Mouse (Mus musculus): Measurements from ENCODE around the gene Rnf126.

DNA sequence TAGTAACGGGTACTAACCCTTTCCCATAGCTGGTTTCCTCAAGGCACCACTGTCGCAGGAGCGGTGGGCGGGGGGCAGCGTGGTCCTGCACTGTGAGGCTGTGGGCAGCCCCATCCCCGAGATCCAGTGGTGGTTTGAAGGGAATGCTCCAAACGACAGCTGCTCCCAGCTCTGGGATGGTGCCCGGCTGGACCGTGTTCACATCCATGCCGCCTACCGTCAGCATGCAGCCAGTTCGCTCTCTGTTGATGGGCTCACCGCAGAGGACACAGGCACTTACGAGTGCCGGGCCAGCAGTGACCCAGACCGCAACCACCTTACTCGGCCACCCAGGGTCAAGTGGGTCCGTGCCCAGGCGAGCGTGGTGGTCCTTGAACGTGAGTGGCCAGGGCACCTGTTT, 58.1 kb downstream of the Rnf126 start:
- TF ChIP-seq CTCF (IDR thresholded peaks at IDR 0.05) (no peak), EP300 (IDR thresholded peaks at IDR 0.05) (no peak)

Data from lung, postnatal 0 days (tissue).